Mouse (Mus musculus) heart, adult 2 months (tissue): Measurements from ENCODE around the gene Ror1. TPM values are rescaled to one million over a fixed set of nuclear protein-coding genes. Genes with fewer than 3 reads are reported as not detected.
A peak's percentile ranks its signal among the peaks of the same experiment; 100 is the strongest.

ENCODE experiments used
- DNase-seq, 2 experiments: peaks; one replicate each; pipeline ENCODE4 v3.0.0; 2021
- H3K27ac ChIP-seq: fragments of 200-600 bp; 2 replicates; pipeline ENCODE4 v1.8.1; 2022
- H3K27me3 ChIP-seq: fragments of 200-500 bp; 2 replicates; pipeline ENCODE4 v1.6.1; 2012; ENCODE audit warnings: mild to moderate bottlenecking, low read length, inconsistent platforms, mixed read lengths; ENCODE audit not compliant: control insufficient read depth, insufficient read depth
- H3K36me3 ChIP-seq: fragments of 200-500 bp; 2 replicates; pipeline ENCODE4 v1.6.1; 2012; ENCODE audit warnings: low read length, inconsistent platforms; ENCODE audit not compliant: control insufficient read depth, insufficient read depth
- H3K4me1 ChIP-seq: fragments of 200-500 bp; 2 replicates; pipeline ENCODE4 v1.6.1; 2011; ENCODE audit warnings: low read length; ENCODE audit not compliant: control insufficient read depth, insufficient read depth
- H3K4me3 ChIP-seq: fragments of 200-600 bp; 2 replicates; pipeline ENCODE4 v1.8.1; 2022
- H3K79me2 ChIP-seq: fragments of 200-500 bp; replicated peaks from 2 replicates; pipeline ENCODE4 v1.6.1; 2012; ENCODE audit warnings: mild to moderate bottlenecking, inconsistent platforms, low read length, moderate library complexity, mixed read lengths; ENCODE audit not compliant: control insufficient read depth, insufficient read depth
- H3K9ac ChIP-seq: fragments of 200-500 bp; 2 replicates; pipeline ENCODE4 v1.6.1; 2012; ENCODE audit warnings: low read depth, mild to moderate bottlenecking, control low read depth, inconsistent platforms, low read length, mixed read lengths
- CTCF ChIP-seq: fragments of 200-600 bp; IDR thresholded peaks from 2 replicates; pipeline ENCODE4 v1.8.1; 2022; ENCODE audit warnings: antibody characterized with exemption, mild to moderate bottlenecking, moderate library complexity
- EP300 ChIP-seq: fragments of 200-500 bp; IDR thresholded peaks from 2 replicates; pipeline ENCODE4 v1.6.1; 2011; ENCODE audit warnings: low read depth, low read length, control low read depth; ENCODE audit not compliant: insufficient read depth
- POLR2A ChIP-seq: fragments of 200-500 bp; IDR thresholded peaks from 2 replicates; pipeline ENCODE4 v1.6.1; 2011; ENCODE audit warnings: mild to moderate bottlenecking, low read depth, low read length, control low read depth; ENCODE audit not compliant: insufficient read depth
- WGBS: fragments of 180-500 bp; shearing (Covaris S2); methylation state at CpG from one replicate; pipeline ENCODE4 v1.1.7; 2018; 5-methylcytosine and 5-hydroxymethylcytosine counted together
- intact Hi-C: fragments of 180-260 bp; cut with DNase I; formaldehyde crosslinking; loops from one replicate; pipeline ENCODE4 v1.15.1; 2025
- polyA plus RNA-seq: library from polyadenylated mRNA; depleted of rRNA; stranded (reverse); fragments of >200 nt; gene quantifications from 2 replicates; pipeline ENCODE4 v1.2.3, GENCODE M21; 2012
- total RNA-seq, 2 experiments: library from RNA; stranded (reverse); gene quantifications; 2 replicates each; pipeline ENCODE4 v1.2.3; 2021

The Ror1 gene
- total and polyA plus RNA-seq, 3 experiments: 2.3 to 5.0 (median 3.4) TPM

DNA sequence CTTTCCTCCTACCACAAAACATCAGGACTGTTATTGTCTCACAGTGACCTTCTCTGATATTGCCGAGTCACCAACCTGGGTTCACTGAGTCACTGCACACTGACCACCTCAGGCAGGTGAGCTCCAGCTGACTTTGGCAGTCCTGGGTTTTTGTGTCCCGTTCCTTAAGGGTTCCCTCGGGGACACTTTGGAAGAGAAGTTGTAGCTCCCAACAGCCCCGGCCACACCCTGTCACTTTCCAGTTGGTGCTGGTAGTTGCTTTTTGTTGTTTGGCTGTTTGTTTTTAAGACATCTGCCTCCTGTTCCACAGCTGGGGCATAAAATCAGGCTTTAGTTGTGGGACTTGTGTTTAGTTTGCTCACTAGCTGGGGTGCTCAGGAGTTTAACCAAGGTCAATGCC, 39.1 kb upstream of the Ror1 start:
- H3K4me3 ChIP-seq: no peak overlapping the region
- peak; percentile 21 to 33 for DNase-seq
- H3K36me3 ChIP-seq: no peaks in the 10 kb centered on the region
- intact Hi-C loops: no loop called here
- no peak for TF ChIP-seq EP300
- no peak for TF ChIP-seq POLR2A
- TF ChIP-seq CTCF: no peak
- H3K27me3 ChIP-seq: no peaks in the 10 kb centered on the region; the same call in 1 of the 2 replicates
- peaks cover 4% of the 10 kb centered on the region for H3K4me1 ChIP-seq
- H3K9ac ChIP-seq: no peak overlapping the region
- no peaks in the 10 kb centered on the region for H3K79me2 ChIP-seq
- H3K27ac ChIP-seq: no peak overlapping the region
- WGBS: 58% methylated on average over 4 of the region's 4 CpGs

DNA sequence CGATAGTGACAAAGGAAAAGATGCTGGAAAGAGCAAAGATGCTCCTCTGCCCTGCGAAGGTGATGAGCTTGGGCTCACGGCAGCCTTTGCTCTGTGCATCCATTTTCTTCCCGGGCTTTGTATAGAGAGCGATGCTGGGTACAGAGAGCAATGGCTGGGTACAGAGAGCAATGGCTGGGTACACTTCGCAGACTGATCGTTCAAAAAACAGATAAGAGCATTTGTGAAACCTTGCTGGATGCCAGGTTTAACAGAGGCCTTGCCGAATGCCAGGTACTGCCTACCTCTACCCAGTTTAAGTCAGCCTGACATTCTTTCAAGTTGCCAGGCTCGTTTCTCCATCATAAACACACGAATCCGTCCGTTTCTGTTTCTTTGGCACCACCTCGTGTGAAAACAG, 38.2 kb upstream of the Ror1 start:
- intact Hi-C loops: no loop called here
- H3K27me3 ChIP-seq: no peaks in the 10 kb centered on the region
- H3K36me3 ChIP-seq: no peaks in the 10 kb centered on the region
- H3K27ac ChIP-seq: no peak overlapping the region
- no peak for DNase-seq
- TF ChIP-seq CTCF: no peak
- TF ChIP-seq POLR2A: no peak
- TF ChIP-seq EP300: no peak
- no peak overlapping the region for H3K4me3 ChIP-seq
- peaks cover 4% of the 10 kb centered on the region for H3K4me1 ChIP-seq
- 88% methylated on average over 13 of the region's 13 CpGs for WGBS
- no peaks in the 10 kb centered on the region for H3K79me2 ChIP-seq
- H3K9ac ChIP-seq: no peak overlapping the region

DNA sequence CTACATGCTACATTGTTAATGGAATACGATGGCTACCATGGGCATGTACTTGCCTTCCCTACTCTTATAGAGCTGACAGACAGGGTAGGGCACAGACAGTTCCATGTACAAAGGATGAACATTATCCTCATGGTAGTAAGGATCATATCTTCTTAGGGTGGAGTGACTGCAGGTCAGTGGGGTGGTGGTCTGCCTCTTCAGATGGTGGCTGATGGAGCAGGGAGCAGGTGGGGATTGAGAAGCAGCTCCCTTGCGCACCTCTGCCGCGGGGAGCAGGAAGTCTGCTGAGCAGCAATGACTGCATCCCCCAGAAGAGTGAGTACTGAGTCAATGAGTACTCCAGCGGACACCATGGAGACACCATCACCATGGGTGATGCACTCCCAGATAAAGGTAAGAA, 37.0 kb upstream of the Ror1 start:
- Histone ChIP-seq H3K36me3 (no peaks in the 10 kb centered on the region), H3K4me1 (peaks cover 4% of the 10 kb centered on the region), H3K27ac (no peak overlapping the region), H3K9ac (no peak overlapping the region), H3K79me2 (no peaks in the 10 kb centered on the region), H3K27me3 (no peaks in the 10 kb centered on the region), H3K4me3 (no peak overlapping the region)
- intact Hi-C loops: no loop called here
- TF ChIP-seq POLR2A (no peak), EP300 (no peak), CTCF (no peak)
- no peak for DNase-seq
- 96% methylated on average over 5 of the region's 5 CpGs for WGBS

DNA sequence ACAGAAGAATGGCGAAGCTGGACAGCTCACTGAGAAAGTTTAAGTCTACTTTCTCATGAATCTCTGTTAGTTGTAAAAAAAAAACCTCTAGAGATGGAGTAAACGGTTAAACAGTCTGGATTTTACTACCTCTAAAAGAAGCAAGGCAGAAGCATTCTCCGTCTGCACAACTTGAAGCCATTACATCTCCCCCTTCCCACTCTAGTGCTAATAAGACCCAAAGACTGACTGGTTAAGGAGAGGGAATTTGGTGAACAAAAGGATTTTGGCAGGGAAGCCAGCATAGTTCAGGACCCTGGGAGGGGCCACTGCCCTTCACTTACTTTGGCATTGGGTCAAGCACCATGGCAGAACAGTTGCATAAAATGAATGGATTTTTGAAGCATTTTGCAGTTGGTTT, 35.8 kb upstream of the Ror1 start:
- WGBS: 48% methylated on average over 3 of the region's 3 CpGs
- peaks cover 4% of the 10 kb centered on the region for H3K4me1 ChIP-seq
- H3K27me3 ChIP-seq: no peaks in the 10 kb centered on the region
- no peak overlapping the region for H3K9ac ChIP-seq
- no peak overlapping the region for H3K4me3 ChIP-seq
- no peak overlapping the region for H3K27ac ChIP-seq
- TF ChIP-seq CTCF (no peak), EP300 (no peak), POLR2A (no peak)
- H3K79me2 ChIP-seq: no peaks in the 10 kb centered on the region
- intact Hi-C loops: no loop called here
- DNase-seq: no peak
- no peaks in the 10 kb centered on the region for H3K36me3 ChIP-seq

DNA sequence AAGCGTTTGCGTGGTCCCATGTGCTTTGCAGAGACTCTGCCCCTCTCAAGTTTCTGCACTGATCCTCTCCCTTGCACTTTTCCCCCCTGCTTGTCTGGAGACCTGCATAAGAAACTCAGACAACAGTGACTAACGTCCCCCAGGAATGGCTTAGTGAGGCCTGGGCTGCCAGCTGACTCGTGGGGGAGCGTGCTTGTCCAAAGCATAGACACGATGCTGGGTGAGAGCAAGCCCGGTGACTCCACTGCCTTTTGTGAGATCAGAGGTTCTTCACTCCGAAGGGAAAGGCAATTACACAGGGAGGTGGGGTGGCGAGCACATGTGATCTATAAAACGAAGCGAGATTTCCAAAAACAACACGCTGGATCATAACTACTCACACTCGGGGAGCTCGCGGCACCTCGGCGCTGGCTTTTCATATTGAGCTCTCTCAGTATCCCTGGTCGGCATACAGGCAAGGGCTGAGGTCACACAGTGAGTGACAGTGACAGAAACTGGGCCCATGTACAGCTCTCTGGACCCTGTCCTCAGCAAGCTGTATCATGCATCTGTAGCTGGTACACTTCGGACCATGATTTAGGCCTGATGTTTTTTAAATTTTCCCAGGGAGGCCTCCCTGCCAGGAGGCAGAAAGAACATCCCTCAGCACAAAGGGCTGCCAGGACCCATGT, 34.1 kb upstream of the Ror1 start:
- no peaks in the 10 kb centered on the region for H3K79me2 ChIP-seq
- H3K9ac ChIP-seq: no peak overlapping the region
- H3K36me3 ChIP-seq: no peaks in the 10 kb centered on the region
- TF ChIP-seq CTCF (no peak), EP300 (no peak), POLR2A (no peak)
- peaks cover 2% of the 10 kb centered on the region for H3K4me1 ChIP-seq
- DNase-seq: no peak
- H3K4me3 ChIP-seq: no peak overlapping the region
- no peak overlapping the region for H3K27ac ChIP-seq
- intact Hi-C loops: no loop called here
- H3K27me3 ChIP-seq: no peaks in the 10 kb centered on the region
- 81% methylated on average over 19 of the region's 19 CpGs for WGBS

DNA sequence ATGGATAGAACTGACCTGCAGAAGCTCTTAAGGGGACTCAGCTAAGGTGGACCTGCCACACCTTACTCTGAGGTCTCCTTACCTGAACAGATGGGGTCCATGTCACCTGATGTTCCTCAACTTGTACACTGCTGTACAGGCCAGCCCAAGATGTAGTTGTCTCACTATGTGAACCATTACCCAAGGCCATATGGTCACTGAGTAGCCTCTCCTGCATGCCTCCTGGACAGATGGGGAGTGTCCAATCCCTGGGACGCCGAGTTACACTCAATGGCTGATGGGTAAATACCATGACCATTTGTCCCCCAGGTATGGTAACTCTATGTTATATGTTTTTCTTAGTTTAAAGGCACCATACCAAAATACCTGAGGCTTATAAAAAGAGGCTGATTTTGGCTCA, 29.9 kb upstream of the Ror1 start:
- Histone ChIP-seq H3K27ac (no peak overlapping the region), H3K9ac (no peak overlapping the region), H3K79me2 (no peaks in the 10 kb centered on the region), H3K4me3 (no peak overlapping the region), H3K27me3 (no peaks in the 10 kb centered on the region), H3K36me3 (no peaks in the 10 kb centered on the region), H3K4me1 (peaks cover 1% of the 10 kb centered on the region; the same call in 1 of the 2 replicates)
- WGBS: 82% methylated on average over 2 of the region's 2 CpGs
- intact Hi-C loops: no loop called here
- no peak for DNase-seq
- TF ChIP-seq EP300 (no peak), POLR2A (no peak), CTCF (no peak)
